Mouse (Mus musculus) heart, postnatal 0 days (tissue): Measurements from ENCODE around the gene Dcaf1.
A peak's percentile ranks its signal among the peaks of the same experiment; 100 is the strongest.

Experiments
- CTCF ChIP-seq: IDR thresholded peaks from 2 replicates; pipeline ENCODE4 v1.5.1; 2016; ENCODE audit warnings: antibody characterized with exemption, control low read depth, low read depth
- EP300 ChIP-seq: IDR thresholded peaks from 2 replicates; pipeline ENCODE4 v1.6.1; 2016; ENCODE audit warnings: antibody characterized with exemption, low read depth

- TF ChIP-seq EP300 (peak; percentile 79; the same call in 1 of the 2 replicates), CTCF (peak; percentile 74)
Observed at GRCm38 (mm10) chr9:106886828-106887702, 65.4 kb downstream of the Dcaf1 start, which contains the start of gene Rbm15b.
